13 mouse cellular contexts compared by ENCODE assay signal in genomic region chr9:62192424-62192892, GRCm38 (mm10).
DNase-seq lines count a peak whose midpoint lies in the region; ATAC-seq and TF ChIP-seq lines count a peak whose summit lies in the region.
"Had no signal": no experiment of that assay in that cellular context is flagged by ENCODE, and none has a peak within 500 bp of the region (broad histone marks: within the 10 kb centered on the region; RNA-seq: fewer than 3 reads in every experiment).

No protein-coding gene starts in this region.

- H3K4me1 ChIP-seq in liver, embryonic 11.5 days (replicated peaks; ENCODE audit: control insufficient read depth, insufficient read depth, low read length), result 0 out of 2 replicates have a peak, but pooled peaks cover 3% of the 10 kb centered on the region
- peaks cover 10% of the 10 kb centered on the region for H3K4me1 ChIP-seq in embryonic facial prominence, embryonic 14.5 days (ENCODE audit: control insufficient read depth, insufficient read depth, low read length)
- peaks cover 29% of the 10 kb centered on the region for H3K4me1 ChIP-seq in olfactory bulb, adult 2 months (ENCODE audit: control insufficient read depth, insufficient read depth, low read length)

- H3K9ac ChIP-seq in liver, embryonic 11.5 days (ENCODE audit: low read depth, low read length), result no peak overlapping the region
- no peak overlapping the region for H3K9ac ChIP-seq in embryonic facial prominence, embryonic 14.5 days (ENCODE audit: low read depth, low read length)
- H3K9ac ChIP-seq: embryonic facial prominence, embryonic 12.5 days; hindbrain, embryonic 13.5 days; liver, embryonic 14.5 days had no signal

- 9% methylated on average over 6 of the region's 6 CpGs for WGBS in liver, embryonic 11.5 days
- WGBS in embryonic facial prominence, embryonic 14.5 days, result 6% methylated on average over 6 of the region's 6 CpGs
- WGBS in olfactory bulb, adult 2 months, result 23% methylated on average over 6 of the region's 6 CpGs

- TF ChIP-seq POLR2A in olfactory bulb, adult 2 months (IDR thresholded peaks at IDR 0.05; ENCODE audit: insufficient read depth, low read depth, low read length), result no peak

- H3K4me2 ChIP-seq in liver, embryonic 11.5 days, result no peak overlapping the region
- no peak overlapping the region for H3K4me2 ChIP-seq in embryonic facial prominence, embryonic 14.5 days (ENCODE audit: low read depth, low read length)
- H3K4me2 ChIP-seq: embryonic facial prominence, embryonic 12.5 days; hindbrain, embryonic 13.5 days had no signal

- H3K27me3 ChIP-seq in liver, embryonic 11.5 days (replicated peaks; ENCODE audit: control insufficient read depth, insufficient read depth, low read length), result 0 out of 2 replicates have a peak, but pooled peaks cover 2% of the 10 kb centered on the region
- no peaks in the 10 kb centered on the region for H3K27me3 ChIP-seq in embryonic facial prominence, embryonic 14.5 days (replicated peaks; ENCODE audit: control insufficient read depth, insufficient read depth, low read length)
- H3K27me3 ChIP-seq: embryonic facial prominence, embryonic 12.5 days; hindbrain, embryonic 13.5 days; Patski had no signal

- no peaks in the 10 kb centered on the region for H3K36me3 ChIP-seq in liver, embryonic 11.5 days (ENCODE audit: control insufficient read depth, insufficient read depth, low read length)
- no peaks in the 10 kb centered on the region for H3K36me3 ChIP-seq in embryonic facial prominence, embryonic 14.5 days (ENCODE audit: control insufficient read depth, insufficient read depth, low read length)
- H3K36me3 ChIP-seq: embryonic facial prominence, embryonic 12.5 days; hindbrain, embryonic 13.5 days had no signal

- ATAC-seq in liver, embryonic 11.5 days (replicated peaks; ENCODE audit: low FRiP score), result no peak; the same call in 1 of the 2 replicates
- peak; percentile 70 for ATAC-seq in embryonic facial prominence, embryonic 14.5 days (ENCODE audit: low read depth)
- ATAC-seq: Patski had no signal

- no peak for TF ChIP-seq CTCF in olfactory bulb, adult 2 months (IDR thresholded peaks at IDR 0.05; ENCODE audit: insufficient read depth, low read depth, low read length)

- H3K4me3 ChIP-seq in liver, embryonic 11.5 days (ENCODE audit: low read depth, low read length), result no peak overlapping the region
- H3K4me3 ChIP-seq in embryonic facial prominence, embryonic 14.5 days (ENCODE audit: low read depth, low read length), result no peak overlapping the region
- no peak overlapping the region for H3K4me3 ChIP-seq in olfactory bulb, adult 2 months (ENCODE audit: insufficient read depth, low read depth, low read length)
- H3K4me3 ChIP-seq: embryonic facial prominence, embryonic 12.5 days; hindbrain, embryonic 13.5 days had no signal

- no peaks in the 10 kb centered on the region for H3K9me3 ChIP-seq in liver, embryonic 11.5 days (ENCODE audit: control insufficient read depth, low read length)
- no peaks in the 10 kb centered on the region for H3K9me3 ChIP-seq in embryonic facial prominence, embryonic 14.5 days (ENCODE audit: control insufficient read depth, low read length)
- H3K9me3 ChIP-seq: embryonic facial prominence, embryonic 12.5 days; hindbrain, embryonic 13.5 days had no signal

- peak; percentile 34 to 48 for DNase-seq in cerebellum, postnatal 14 days
- DNase-seq in cerebellum, adult 18-20 months, result no peak
- DNase-seq in liver, result peak; percentile 9
- DNase-seq in liver, embryonic 11.5 days (ENCODE audit: low spot score), result no peak
- peak; percentile 75 for DNase-seq in embryonic facial prominence, embryonic 14.5 days (ENCODE audit: low spot score)
- no peak for DNase-seq in thymus, postnatal 0 days (ENCODE audit: low spot score)
- DNase-seq in right cerebral cortex, postnatal 36 days (ENCODE audit: low spot score in 2 of 2), result no peak
- DNase-seq: gastrocnemius, postnatal 25 days had no signal

- no peak overlapping the region for H3K27ac ChIP-seq in liver, embryonic 11.5 days (ENCODE audit: low read depth, low read length)
- H3K27ac ChIP-seq in embryonic facial prominence, embryonic 14.5 days (replicated peaks; ENCODE audit: low read depth, low read length), result no peak overlapping the region
- 0 out of 2 replicates have a peak overlapping the region, but pooled peaks have one; percentile 10 for H3K27ac ChIP-seq in olfactory bulb, adult 2 months (ENCODE audit: insufficient read depth, low read depth, low read length)
- H3K27ac ChIP-seq: embryonic facial prominence, embryonic 12.5 days; hindbrain, embryonic 13.5 days; liver, embryonic 14.5 days had no signal

Comparison
In these comparisons a context has a peak if more than half of its experiments do, and no peak if none do; other contexts are left out.
1. DNase-seq: peak in cerebellum, postnatal 14 days (2 of 2), liver (single experiment) and embryonic facial prominence, embryonic 14.5 days (single experiment); none in cerebellum, adult 18-20 months (0 of 2), liver, embryonic 11.5 days (single experiment), thymus, postnatal 0 days (single experiment) and right cerebral cortex, postnatal 36 days (0 of 2).